Mouse (Mus musculus) embryonic facial prominence, embryonic 15.5 days (tissue): ENCODE measurements around the gene Gm12216. TPM values are rescaled to one million over a fixed set of nuclear protein-coding genes. Genes with fewer than 3 reads are reported as not detected.
A peak's percentile ranks its signal among the peaks of the same experiment; 100 is the strongest.
"Not testable (repeated sequence)": the region's sequence is repeated elsewhere in the genome, so short reads cannot be mapped to it uniquely, and the experiment has no call there.

Source experiments
- ATAC-seq: fragments of 200-750 bp; cut with Nextera tagmentation; 2 replicates; pipeline ENCODE4 v1.8.0; 2017; ENCODE audit warnings: low read depth, moderate TSS enrichment; ENCODE audit not compliant: insufficient number of reproducible peaks, low FRiP score, low TSS enrichment
- H3K27ac ChIP-seq: fragments of 300-500 bp; sonication (generic); replicated peaks from 2 replicates; pipeline ENCODE4 v1.5.1; 2015; ENCODE audit warnings: mild to moderate bottlenecking, inconsistent platforms
- H3K27me3 ChIP-seq: fragments of 300-500 bp; sonication (generic); 2 replicates; pipeline ENCODE4 v1.6.1; 2015; ENCODE audit warnings: inconsistent platforms
- H3K36me3 ChIP-seq: fragments of 300-500 bp; sonication (generic); 2 replicates; pipeline ENCODE4 v1.6.1; 2015; ENCODE audit warnings: mild to moderate bottlenecking, inconsistent platforms
- H3K4me1 ChIP-seq: fragments of 300-500 bp; sonication (generic); 2 replicates; pipeline ENCODE4 v1.6.1; 2015; ENCODE audit warnings: inconsistent platforms
- H3K4me2 ChIP-seq: fragments of 300-500 bp; sonication (generic); replicated peaks from 2 replicates; pipeline ENCODE4 v1.6.1; 2015; ENCODE audit warnings: mild to moderate bottlenecking, inconsistent platforms
- H3K4me3 ChIP-seq: fragments of 300-500 bp; sonication (generic); replicated peaks from 2 replicates; pipeline ENCODE4 v1.5.1; 2015; ENCODE audit warnings: mild to moderate bottlenecking, inconsistent platforms
- H3K9ac ChIP-seq: fragments of 300-500 bp; sonication (generic); 2 replicates; pipeline ENCODE4 v1.6.1; 2015; ENCODE audit warnings: inconsistent platforms
- H3K9me3 ChIP-seq: fragments of 300-500 bp; sonication (generic); replicated peaks from 2 replicates; pipeline ENCODE4 v1.6.1; 2016; ENCODE audit warnings: inconsistent platforms
- WGBS: fragments of 180-500 bp; shearing (Covaris S2); methylation state at CpG from one replicate; pipeline ENCODE4 v1.1.7; 2015; 5-methylcytosine and 5-hydroxymethylcytosine counted together
- polyA plus RNA-seq: library from polyadenylated mRNA; unstranded; fragments of >200 nt; fragmentation: Nextera tagmentation; extraction: Ambion mirVana; gene quantifications from 2 replicates; pipeline ENCODE4 v1.2.1, GENCODE M21; 2015

Gene Gm12216
- polyA plus RNA-seq, 1 experiment from 2014 or later: 1.6 TPM

DNA sequence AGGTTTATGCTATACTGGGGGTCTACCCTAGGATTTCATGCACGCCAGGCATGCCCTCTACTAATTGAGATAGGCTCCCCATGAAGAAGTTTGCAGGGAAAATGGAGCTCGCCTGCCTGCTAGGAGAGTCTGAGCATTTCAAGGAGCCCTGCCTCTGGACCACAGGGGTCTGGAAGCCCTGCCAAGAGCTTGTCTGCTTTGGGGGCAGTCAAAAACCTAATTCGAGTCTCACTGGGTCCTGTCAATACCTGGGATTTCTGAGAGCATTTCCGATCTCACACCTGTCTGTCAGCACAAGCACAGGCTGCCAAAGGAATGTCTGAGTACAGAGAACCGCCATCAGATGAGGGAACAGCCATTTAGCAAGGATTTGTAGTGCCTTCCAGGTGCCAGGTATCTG, 94.5 kb downstream of the Gm12216 start:
- 45% methylated on average over 5 of the region's 5 CpGs for WGBS
- Histone ChIP-seq H3K9ac (no peak overlapping the region), H3K27me3 (no peaks in the 10 kb centered on the region), H3K4me2 (no peak overlapping the region), H3K4me3 (no peak overlapping the region), H3K9me3 (no peaks in the 10 kb centered on the region), H3K36me3 (no peaks in the 10 kb centered on the region), H3K4me1 (peaks cover 48% of the 10 kb centered on the region), H3K27ac (peak overlapping the region; percentile 95)
- ATAC-seq: no peak

DNA sequence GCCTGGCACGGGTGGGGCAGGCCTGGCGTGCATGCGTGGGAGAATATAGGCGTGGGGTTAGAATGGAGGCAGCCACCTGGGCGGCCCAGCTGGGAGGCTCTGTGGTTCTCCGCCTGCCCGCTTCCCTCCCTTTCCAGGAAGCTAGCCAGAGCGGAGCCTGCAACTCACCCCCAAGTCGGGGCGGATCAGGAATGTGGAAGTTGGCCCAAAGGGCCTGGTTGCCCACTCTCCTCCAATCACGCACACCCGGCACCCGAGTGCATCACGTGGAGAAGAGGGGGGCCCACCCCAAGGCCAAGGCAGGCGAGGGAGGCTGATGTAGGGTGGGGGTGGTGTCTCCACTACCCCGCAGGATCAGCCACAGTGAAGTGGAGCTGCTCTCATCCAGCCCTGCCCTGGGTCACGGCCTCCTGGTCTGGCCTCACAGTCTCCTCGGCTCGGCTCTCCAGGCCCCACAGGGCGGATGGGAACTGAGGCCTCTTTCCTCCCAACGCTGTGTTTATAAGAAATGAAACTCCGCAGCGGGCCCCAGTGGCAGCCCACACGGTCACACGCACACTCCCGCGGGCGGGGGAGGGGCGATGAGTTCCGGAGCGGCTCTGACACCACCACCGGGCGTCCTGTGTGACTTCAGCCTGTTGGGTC, 95.4 kb downstream of the Gm12216 start:
- no peaks in the 10 kb centered on the region for H3K9me3 ChIP-seq
- peak overlapping the region; percentile 95 for H3K27ac ChIP-seq
- peak overlapping the region; percentile 39 for H3K4me3 ChIP-seq
- WGBS: under 1% methylated on average over 33 of the region's 33 CpGs
- peak; percentile 89 for ATAC-seq
- H3K36me3 ChIP-seq: no peaks in the 10 kb centered on the region
- peak overlapping the region; percentile 24 for H3K9ac ChIP-seq
- no peaks in the 10 kb centered on the region for H3K27me3 ChIP-seq
- peaks cover 53% of the 10 kb centered on the region for H3K4me1 ChIP-seq
- H3K4me2 ChIP-seq: peak overlapping the region; percentile 77

DNA sequence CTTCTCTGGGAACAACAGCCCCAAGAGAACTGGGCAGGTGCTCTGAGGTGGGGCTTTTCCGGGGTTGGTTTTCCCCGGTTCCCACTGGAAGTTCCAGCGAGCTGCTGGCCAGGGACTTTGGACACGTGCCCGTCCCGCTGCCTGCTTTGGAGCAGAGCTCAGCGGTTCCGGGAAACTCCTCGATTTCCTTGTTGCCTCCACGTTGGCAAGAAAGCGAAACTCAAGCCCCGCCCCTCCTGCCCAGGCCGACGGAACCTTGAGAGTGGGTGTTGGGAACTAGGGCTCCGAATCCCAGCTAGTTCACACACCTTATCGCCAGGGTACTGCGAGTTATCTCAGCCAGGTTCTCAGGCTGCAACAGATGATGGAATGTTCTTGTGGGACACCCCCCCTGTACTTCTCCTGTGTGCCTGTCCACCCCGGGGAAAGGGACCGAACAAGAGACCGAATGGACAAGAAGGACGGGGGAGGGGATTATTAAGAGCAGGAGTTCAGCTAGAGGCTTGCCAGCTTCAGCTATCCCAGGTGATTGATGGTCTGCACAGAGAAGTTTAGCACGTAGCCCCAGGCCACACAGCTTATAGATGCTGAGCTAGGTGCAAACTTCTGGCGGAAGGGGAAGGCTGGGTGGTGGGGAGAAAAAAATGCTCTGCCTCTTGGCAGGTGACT, 96.1 kb downstream of the Gm12216 start:
- no peak for ATAC-seq
- H3K4me1 ChIP-seq: peaks cover 54% of the 10 kb centered on the region

DNA sequence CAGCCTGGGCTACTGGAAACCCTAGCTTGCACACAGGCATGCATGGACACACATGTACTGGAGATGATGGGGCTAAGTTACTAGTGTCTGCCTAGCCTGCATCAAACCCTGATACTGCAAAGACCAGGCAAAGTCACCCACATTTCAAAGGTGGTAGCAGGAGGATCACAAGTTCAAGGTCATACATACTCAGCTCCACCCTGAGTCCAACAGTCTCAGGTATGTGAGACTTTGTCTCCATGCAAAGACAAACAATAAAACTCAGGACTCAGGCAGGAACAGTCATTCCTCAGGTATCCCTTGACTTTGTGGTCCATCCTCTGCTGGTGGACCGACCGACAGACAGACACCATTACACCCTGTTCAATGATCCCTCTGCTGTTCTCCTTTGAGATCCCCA, 96.6 kb downstream of the Gm12216 start:
- Histone ChIP-seq H3K27ac (peak overlapping the region; percentile 95), H3K9ac (no peak overlapping the region), H3K4me2 (peak overlapping the region; percentile 77), H3K4me3 (peak overlapping the region; percentile 39), H3K27me3 (no peaks in the 10 kb centered on the region), H3K9me3 (no peaks in the 10 kb centered on the region), H3K4me1 (peaks cover 54% of the 10 kb centered on the region), H3K36me3 (no peaks in the 10 kb centered on the region)
- ATAC-seq: no peak
- 64% methylated on average over 2 of the region's 2 CpGs for WGBS

More for the DNA sequence above, 96.1 kb downstream of the Gm12216 start:
- WGBS: 4% methylated on average over 23 of the region's 23 CpGs
- Histone ChIP-seq H3K4me2 (peak overlapping the region; percentile 77), H3K36me3 (no peaks in the 10 kb centered on the region), H3K27me3 (no peaks in the 10 kb centered on the region), H3K9me3 (no peaks in the 10 kb centered on the region), H3K27ac (peak overlapping the region; percentile 95), H3K4me3 (peak overlapping the region; percentile 39), H3K9ac (0 out of 2 replicates have a peak overlapping the region, but pooled peaks have one; percentile 24)

DNA sequence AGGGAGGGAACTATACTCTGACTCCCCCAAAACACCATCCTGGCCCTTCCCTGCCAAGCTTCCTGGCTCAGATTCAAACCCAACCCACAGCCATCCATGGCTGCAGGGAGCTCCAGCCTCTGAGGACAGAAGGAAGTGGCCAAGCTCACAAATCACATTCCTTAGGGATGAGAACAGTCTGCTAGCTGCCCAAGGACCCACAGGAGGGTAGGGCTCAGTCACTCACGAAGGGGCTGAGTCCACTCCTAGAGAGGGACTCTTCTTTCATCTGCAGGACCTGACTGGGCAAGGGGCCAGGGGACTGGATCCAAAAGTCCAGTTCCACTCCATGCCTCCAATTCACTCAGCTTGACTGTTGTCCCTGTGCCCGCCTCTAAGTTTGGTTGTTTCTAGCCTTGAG, 97.2 kb downstream of the Gm12216 start:
- Histone ChIP-seq H3K9ac (no peak overlapping the region), H3K4me2 (no peak overlapping the region), H3K9me3 (no peaks in the 10 kb centered on the region), H3K4me3 (no peak overlapping the region), H3K27me3 (no peaks in the 10 kb centered on the region), H3K4me1 (peaks cover 54% of the 10 kb centered on the region), H3K27ac (peak overlapping the region; percentile 95), H3K36me3 (no peaks in the 10 kb centered on the region)
- ATAC-seq: no peak
- WGBS: 49% methylated on average over 2 of the region's 2 CpGs

DNA sequence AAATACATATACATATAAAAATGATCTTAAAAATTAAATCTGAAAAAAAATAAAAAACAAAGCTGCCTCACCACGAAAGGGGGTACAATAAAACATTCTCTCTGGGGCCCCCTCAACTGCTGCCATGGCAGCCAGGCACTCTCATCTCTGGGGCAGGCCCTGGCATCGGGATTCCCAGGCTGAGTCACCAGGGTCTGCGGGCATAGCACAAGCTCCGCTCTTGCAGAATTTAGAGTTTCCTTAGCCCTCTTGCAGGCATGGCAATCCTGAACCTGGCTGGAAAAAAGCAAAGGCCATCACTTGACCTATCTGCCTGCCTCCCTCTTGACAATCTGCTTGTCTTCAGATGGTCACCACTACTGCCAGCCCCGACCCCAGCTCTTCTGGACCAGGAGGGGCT, 97.8 kb downstream of the Gm12216 start:
- H3K9me3 ChIP-seq: no peaks in the 10 kb centered on the region
- ATAC-seq: no peak
- 76% methylated on average over 5 of the region's 5 CpGs for WGBS
- peaks cover 54% of the 10 kb centered on the region for H3K4me1 ChIP-seq
- no peak overlapping the region for H3K9ac ChIP-seq
- no peak overlapping the region for H3K4me2 ChIP-seq
- H3K27me3 ChIP-seq: no peaks in the 10 kb centered on the region
- H3K27ac ChIP-seq: peak overlapping the region; percentile 95; the same call in 1 of the 2 replicates
- no peak overlapping the region for H3K4me3 ChIP-seq
- no peaks in the 10 kb centered on the region for H3K36me3 ChIP-seq

DNA sequence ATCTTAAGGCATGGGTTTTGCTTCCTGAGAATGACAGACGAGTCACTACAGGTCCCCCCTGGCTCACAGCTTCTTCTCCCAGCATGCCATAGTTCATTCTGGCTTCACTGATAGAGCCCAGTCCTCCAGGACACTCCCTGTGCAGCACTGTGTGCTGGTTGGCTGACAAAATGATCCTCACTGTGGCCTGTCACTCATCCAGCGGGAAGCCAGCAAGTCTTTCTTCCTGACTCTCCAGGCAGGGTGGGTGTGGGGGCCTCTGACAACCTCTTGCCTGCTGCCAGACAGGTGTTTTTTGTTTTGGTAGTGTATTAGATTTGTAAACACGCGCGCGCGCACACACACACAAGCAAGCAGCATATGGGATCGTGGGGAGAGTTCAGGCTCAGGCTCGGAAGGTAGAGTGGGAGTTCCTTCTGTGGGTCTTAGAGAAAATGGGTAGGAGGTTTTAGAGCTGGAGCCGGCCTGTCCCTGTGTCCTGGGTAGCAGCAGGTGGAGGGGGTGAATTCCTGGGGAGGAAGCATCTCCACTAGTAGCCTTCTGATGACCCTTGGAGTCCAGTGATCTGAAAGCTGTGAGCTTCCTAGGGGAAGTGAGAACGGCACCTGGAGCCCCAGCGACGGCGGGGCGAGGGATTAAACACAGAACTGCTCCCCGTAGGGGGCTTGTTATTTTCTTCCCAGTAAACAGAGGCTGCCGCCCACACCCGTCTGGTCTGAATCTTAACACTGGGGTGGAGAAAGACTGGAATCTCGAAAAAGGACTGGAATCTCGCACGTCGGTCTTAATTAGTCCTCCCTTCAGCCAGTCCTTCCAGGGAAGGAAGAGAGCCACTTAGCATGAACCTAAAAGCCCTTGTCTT, 99.3 kb downstream of the Gm12216 start:
- peak overlapping the region; percentile 24; the same call in 1 of the 2 replicates for H3K4me2 ChIP-seq
- peaks cover 53% of the 10 kb centered on the region for H3K4me1 ChIP-seq
- ATAC-seq: no peak

DNA sequence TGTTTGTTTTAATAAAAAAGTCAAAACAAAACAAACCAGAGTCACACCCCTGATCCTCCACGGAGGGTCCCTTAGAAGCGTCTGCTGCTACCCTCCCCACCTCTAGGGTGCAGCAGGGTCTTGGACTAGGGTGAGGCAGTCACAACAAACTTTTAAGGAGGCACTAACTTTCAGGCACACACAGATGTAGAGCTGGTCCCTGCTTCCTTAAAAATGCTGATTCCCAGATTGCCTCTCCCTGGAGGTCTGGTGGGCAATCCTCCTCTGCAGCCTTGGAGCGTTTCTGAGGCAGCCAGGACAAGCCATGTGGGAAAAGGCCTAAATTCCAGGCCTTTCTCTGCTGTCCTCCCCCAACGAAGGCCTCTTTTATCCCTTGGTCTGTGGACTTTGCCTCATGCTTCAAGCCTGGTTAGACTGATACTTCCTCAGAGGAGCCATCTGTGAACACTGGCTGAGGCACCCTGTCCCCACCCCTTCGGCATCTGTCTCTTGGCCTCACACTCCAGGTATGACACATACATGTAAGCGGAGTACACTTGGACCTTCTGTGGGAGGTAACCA, 100.2 kb downstream of the Gm12216 start:
- H3K27me3 ChIP-seq: no peaks in the 10 kb centered on the region
- H3K9ac ChIP-seq: no peak overlapping the region
- H3K4me2 ChIP-seq: no peak overlapping the region
- H3K9me3 ChIP-seq: no peaks in the 10 kb centered on the region
- no peaks in the 10 kb centered on the region for H3K36me3 ChIP-seq
- ATAC-seq: no peak
- H3K27ac ChIP-seq: peak overlapping the region; percentile 35
- H3K4me3 ChIP-seq: no peak overlapping the region
- WGBS: 38% methylated on average over 6 of the region's 6 CpGs
- peaks cover 45% of the 10 kb centered on the region for H3K4me1 ChIP-seq

More for the DNA sequence above, 99.3 kb downstream of the Gm12216 start:
- Histone ChIP-seq H3K9me3 (no peaks in the 10 kb centered on the region), H3K4me3 (no peak overlapping the region), H3K27ac (peak overlapping the region; percentile 35), H3K36me3 (no peaks in the 10 kb centered on the region), H3K9ac (no peak overlapping the region), H3K27me3 (no peaks in the 10 kb centered on the region)
- 14% methylated on average over 22 of the region's 22 CpGs for WGBS

DNA sequence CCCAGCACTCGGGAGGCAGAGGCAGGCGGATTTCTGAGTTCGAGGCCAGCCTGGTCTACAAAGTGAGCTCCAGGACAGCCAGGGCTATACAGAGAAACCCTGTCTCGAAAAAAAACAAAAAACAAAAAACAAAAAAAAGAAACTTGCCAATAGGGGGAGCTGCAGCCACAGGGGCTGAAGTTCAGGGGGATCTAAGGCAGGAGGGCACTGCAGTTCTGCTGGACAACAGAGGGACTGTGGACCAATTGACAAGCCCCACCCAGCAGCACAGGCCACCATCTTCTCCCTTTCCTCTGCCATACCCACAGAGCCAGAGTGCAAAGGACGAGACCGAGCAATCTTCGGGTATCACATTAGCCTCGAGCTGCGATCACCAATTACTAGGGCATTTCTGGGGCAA, 101.0 kb downstream of the Gm12216 start:
- not testable (repeated sequence) for ATAC-seq, H3K36me3 ChIP-seq, H3K27me3 ChIP-seq, H3K9ac ChIP-seq, H3K4me2 ChIP-seq, H3K27ac ChIP-seq, H3K9me3 ChIP-seq, H3K4me3 ChIP-seq
- 73% methylated on average over 9 of the region's 9 CpGs for WGBS
- peaks cover 37% of the 10 kb centered on the region for H3K4me1 ChIP-seq

DNA sequence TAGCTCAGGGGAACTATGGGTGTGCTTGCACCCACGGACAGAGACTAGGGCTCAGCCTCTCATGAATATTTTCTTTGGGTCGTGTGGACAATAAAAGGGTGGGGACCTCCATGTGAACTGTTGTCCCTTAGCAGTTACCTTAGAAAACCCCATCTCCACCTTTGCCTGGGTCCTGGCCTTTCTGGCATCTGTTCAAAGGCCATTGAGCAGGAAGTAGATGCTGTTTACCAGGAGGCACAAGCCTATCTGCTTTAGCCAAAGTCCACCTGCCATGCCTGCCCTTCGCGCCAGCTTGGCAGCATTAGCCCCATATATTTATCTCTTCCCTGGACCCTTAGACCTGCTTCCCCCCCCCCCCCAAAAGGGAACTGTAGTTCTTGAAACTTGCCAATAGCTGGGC, 101.4 kb downstream of the Gm12216 start:
- H3K4me1 ChIP-seq: peaks cover 32% of the 10 kb centered on the region
- ATAC-seq: no peak
- WGBS: 91% methylated on average over 4 of the region's 4 CpGs
- no peaks in the 10 kb centered on the region for H3K9me3 ChIP-seq
- no peak overlapping the region for H3K4me3 ChIP-seq
- no peak overlapping the region for H3K4me2 ChIP-seq
- no peak overlapping the region for H3K9ac ChIP-seq
- no peaks in the 10 kb centered on the region for H3K27me3 ChIP-seq
- H3K27ac ChIP-seq: no peak overlapping the region
- no peaks in the 10 kb centered on the region for H3K36me3 ChIP-seq

DNA sequence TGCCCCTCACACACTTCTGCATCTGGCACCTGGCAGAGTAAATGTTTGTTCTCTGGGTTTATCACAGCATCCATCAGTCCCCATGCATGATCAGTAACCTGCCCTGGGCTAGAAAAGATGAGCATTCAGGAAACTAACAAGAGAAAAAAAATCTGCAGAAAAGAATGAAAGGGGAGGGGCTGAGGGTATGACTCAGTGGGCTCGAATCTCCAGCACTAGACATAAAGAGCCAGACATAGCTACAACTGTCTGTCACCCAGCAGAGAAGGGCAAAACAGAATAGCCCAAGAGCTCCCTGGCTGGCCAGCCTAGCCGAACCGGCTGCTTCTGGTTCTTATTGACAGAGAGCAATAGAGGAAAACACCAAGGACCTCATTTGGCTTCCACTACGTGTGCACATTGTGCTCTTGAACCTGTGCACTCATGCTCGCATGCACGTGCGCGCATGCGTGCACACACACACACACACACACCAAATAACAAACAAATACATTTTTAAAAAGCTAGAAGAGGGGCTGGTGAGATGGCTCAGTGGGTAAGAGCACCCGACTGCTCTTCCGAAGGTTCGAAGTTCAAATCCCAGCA, 104.0 kb downstream of the Gm12216 start:
- no peak for ATAC-seq
- H3K27ac ChIP-seq: no peak overlapping the region
- H3K36me3 ChIP-seq: no peaks in the 10 kb centered on the region
- no peaks in the 10 kb centered on the region for H3K27me3 ChIP-seq
- no peak overlapping the region for H3K9ac ChIP-seq
- H3K4me2 ChIP-seq: no peak overlapping the region
- 79% methylated on average over 12 of the region's 12 CpGs for WGBS
- no peaks in the 10 kb centered on the region for H3K9me3 ChIP-seq
- H3K4me1 ChIP-seq: peaks cover 16% of the 10 kb centered on the region
- no peak overlapping the region for H3K4me3 ChIP-seq
